ENCODE assay signal across 15 mouse cellular contexts in genomic region chr6:14197107-14197506, GRCm38 (mm10).
"Had no signal": no experiment of that assay in that cellular context is flagged by ENCODE, and none has a peak within 500 bp of the region (broad histone marks: within the 10 kb centered on the region; RNA-seq: fewer than 3 reads in every experiment).

No protein-coding gene starts in this region.

- H3K27ac ChIP-seq: kidney, embryonic 15.5 days; left cerebral cortex, adult 2 months; limb, embryonic 15.5 days; liver, embryonic 12.5 days; midbrain, embryonic 15.5 days; neural tube, embryonic 12.5 days; stomach, embryonic 15.5 days had no signal

- H3K4me2 ChIP-seq: kidney, embryonic 15.5 days; limb, embryonic 15.5 days; liver, embryonic 12.5 days; lung, embryonic 14.5 days; midbrain, embryonic 11.5 days; midbrain, embryonic 15.5 days; neural tube, embryonic 12.5 days; stomach, embryonic 15.5 days had no signal

- H3K27me3 ChIP-seq: kidney, embryonic 15.5 days; limb, embryonic 15.5 days; liver, embryonic 12.5 days; megakaryocyte, embryonic 14.5 days; midbrain, embryonic 15.5 days; neural tube, embryonic 12.5 days; stomach, embryonic 15.5 days had no signal

- H3K9me3 ChIP-seq: kidney, embryonic 15.5 days; limb, embryonic 15.5 days; liver, embryonic 12.5 days; megakaryocyte, embryonic 14.5 days; midbrain, embryonic 15.5 days; neural tube, embryonic 12.5 days; stomach, embryonic 15.5 days had no signal

- H3K4me3 ChIP-seq: kidney, embryonic 15.5 days; left cerebral cortex, adult 2 months; limb, embryonic 15.5 days; liver, embryonic 12.5 days; megakaryocyte, embryonic 14.5 days; midbrain, embryonic 15.5 days; neural tube, embryonic 12.5 days; stomach, embryonic 15.5 days had no signal

- H3K36me3 ChIP-seq: kidney, embryonic 15.5 days; limb, embryonic 15.5 days; liver, embryonic 12.5 days; midbrain, embryonic 15.5 days; neural tube, embryonic 12.5 days; stomach, embryonic 15.5 days had no signal

- H3K4me1 ChIP-seq: kidney, embryonic 15.5 days; limb, embryonic 15.5 days; liver, embryonic 12.5 days; megakaryocyte, embryonic 14.5 days; midbrain, embryonic 15.5 days; neural tube, embryonic 12.5 days; stomach, embryonic 15.5 days had no signal

- H3K9ac ChIP-seq: kidney, embryonic 15.5 days; limb, embryonic 15.5 days; liver, embryonic 12.5 days; lung, embryonic 14.5 days; midbrain, embryonic 15.5 days; neural tube, embryonic 12.5 days; stomach, embryonic 15.5 days had no signal

- ATAC-seq: liver, embryonic 12.5 days; midbrain, embryonic 15.5 days had no signal

- DNase-seq: kidney, postnatal 14 days; lung, embryonic 14.5 days; lung, postnatal 10 days; lung, postnatal 4 days; right cerebral cortex, postnatal 14 days; thymus, postnatal 4 days had no signal
